Comparison of ENCODE assay signal across 8 mouse cellular contexts in genomic region chr12:32953596-32954215, GRCm38 (mm10). TPM values are rescaled to one million over a fixed set of nuclear protein-coding genes. Genes with fewer than 3 reads are reported as not detected.
DNase-seq lines count a peak whose midpoint lies in the region; ATAC-seq and TF ChIP-seq lines count a peak whose summit lies in the region.

Sypl (plus strand) TSS chr12:32953891.

- peak within 1 kb of the TSS; percentile 93 for H3K9ac ChIP-seq in heart, embryonic 11.5 days (ENCODE audit: low read depth, low read length)
- H3K9ac ChIP-seq in kidney, embryonic 16.5 days (replicated peaks; ENCODE audit: low read length) = peak within 1 kb of the TSS; percentile 88
- peak within 1 kb of the TSS; percentile 95 for H3K9ac ChIP-seq in liver, adult 2 months (ENCODE audit: low read depth, low read length)

- H3K4me1 ChIP-seq in erythroblast, embryonic 14.5 days (ENCODE audit: control insufficient read depth) = peaks cover 33% of the 10 kb centered on the region
- peaks cover 17% of the 10 kb centered on the region for H3K4me1 ChIP-seq in heart, embryonic 11.5 days (ENCODE audit: control insufficient read depth, insufficient read depth, low read length)
- peaks cover 33% of the 10 kb centered on the region for H3K4me1 ChIP-seq in kidney, embryonic 16.5 days (ENCODE audit: insufficient read depth, low read length)
- H3K4me1 ChIP-seq in liver, adult 2 months (ENCODE audit: control insufficient read depth, insufficient read depth, low read length) = peaks cover 3% of the 10 kb centered on the region

- 1% methylated on average over 48 of the region's 52 CpGs for WGBS in heart, embryonic 11.5 days (ENCODE audit: insufficient replicate concordance)
- under 1% methylated on average over 51 of the region's 52 CpGs for WGBS in kidney, embryonic 16.5 days
- under 1% methylated on average over 51 of the region's 52 CpGs for WGBS in liver, adult 2 months

- no peaks in the 10 kb centered on the region for H3K36me3 ChIP-seq in C2C12 (ENCODE audit: control insufficient read depth, insufficient read depth)
- H3K36me3 ChIP-seq in erythroblast, embryonic 14.5 days (ENCODE audit: control insufficient read depth) = no peaks in the 10 kb centered on the region
- H3K36me3 ChIP-seq in heart, embryonic 11.5 days (ENCODE audit: control insufficient read depth, insufficient read depth, low read length) = no peaks in the 10 kb centered on the region
- no peaks in the 10 kb centered on the region for H3K36me3 ChIP-seq in kidney, embryonic 16.5 days (ENCODE audit: insufficient read depth, low read length)
- H3K36me3 ChIP-seq in liver, adult 2 months (ENCODE audit: control insufficient read depth, insufficient read depth, low read length) = no peaks in the 10 kb centered on the region
- no peaks in the 10 kb centered on the region for H3K36me3 ChIP-seq in myocyte (ENCODE audit: control insufficient read depth, insufficient read depth)
- no peaks in the 10 kb centered on the region for H3K36me3 ChIP-seq in splenic B cell, adult 2 months (ENCODE audit: control insufficient read depth, insufficient read depth, low read length, poor library complexity, severe bottlenecking)

- peak; percentile 99 for ATAC-seq in heart, embryonic 11.5 days (replicated peaks; ENCODE audit: insufficient number of reproducible peaks, low FRiP score, low TSS enrichment)
- ATAC-seq in kidney, embryonic 16.5 days (ENCODE audit: low FRiP score, low TSS enrichment) = peak; percentile 99

- no peaks in the 10 kb centered on the region for H3K9me3 ChIP-seq in erythroblast, embryonic 14.5 days (ENCODE audit: control insufficient read depth, low read length)
- no peaks in the 10 kb centered on the region for H3K9me3 ChIP-seq in heart, embryonic 11.5 days (replicated peaks; ENCODE audit: control insufficient read depth, low read length)
- H3K9me3 ChIP-seq in kidney, embryonic 16.5 days (ENCODE audit: low read length) = no peaks in the 10 kb centered on the region

- TF ChIP-seq POLR2A in brain, embryonic 14.5 days (IDR thresholded peaks at IDR 0.05; ENCODE audit: borderline replicate concordance, extremely low read depth, insufficient read depth, insufficient read length, poor library complexity, severe bottlenecking) = peak; percentile 51; the same call in 1 of the 2 replicates
- no peak for TF ChIP-seq POLR2A in liver, adult 2 months (IDR thresholded peaks at IDR 0.05; ENCODE audit: extremely low read depth, insufficient read depth, low read length)
- peak; percentile 80 for TF ChIP-seq POLR2A in myocyte (IDR thresholded peaks at IDR 0.05; ENCODE audit: insufficient read length, low read depth)

- H3K27me3 ChIP-seq in C2C12 (ENCODE audit: control insufficient read depth, insufficient read depth, insufficient read length) (no peaks in the 10 kb centered on the region), myocyte (ENCODE audit: control insufficient read depth, insufficient read depth, insufficient read length) (no peaks in the 10 kb centered on the region)
- H3K27me3 ChIP-seq in erythroblast, embryonic 14.5 days (ENCODE audit: control insufficient read depth) = no peaks in the 10 kb centered on the region
- H3K27me3 ChIP-seq in heart, embryonic 11.5 days (ENCODE audit: control insufficient read depth, insufficient read depth, low read length) = no peaks in the 10 kb centered on the region
- H3K27me3 ChIP-seq in kidney, embryonic 16.5 days (ENCODE audit: insufficient read depth, low read length) = no peaks in the 10 kb centered on the region
- no peaks in the 10 kb centered on the region for H3K27me3 ChIP-seq in liver, adult 2 months (ENCODE audit: control insufficient read depth, insufficient read depth, low read length)
- H3K27me3 ChIP-seq in splenic B cell, adult 2 months (ENCODE audit: control insufficient read depth, insufficient read depth, low read length, poor library complexity, severe bottlenecking) = no peaks in the 10 kb centered on the region

- peak within 1 kb of the TSS; percentile 81 for H3K4me2 ChIP-seq in heart, embryonic 11.5 days
- H3K4me2 ChIP-seq in kidney, embryonic 16.5 days (replicated peaks; ENCODE audit: low read depth, low read length) = peak within 1 kb of the TSS; percentile 75
- peak within 1 kb of the TSS; percentile 99 for H3K4me2 ChIP-seq in myocyte (ENCODE audit: low read depth)

- no peak for TF ChIP-seq CTCF in C2C12 (IDR thresholded peaks at IDR 0.05; ENCODE audit: control insufficient read depth, insufficient read depth, insufficient read length)
- no peak for TF ChIP-seq CTCF in brain, embryonic 14.5 days (IDR thresholded peaks at IDR 0.05; ENCODE audit: borderline replicate concordance, extremely low read depth, insufficient read depth, insufficient read length)
- TF ChIP-seq CTCF in liver, adult 2 months (IDR thresholded peaks at IDR 0.05; ENCODE audit: low read depth, low read length) = no peak

- DNase-seq in brain, embryonic 14.5 days (ENCODE audit: low read depth) = peak; percentile 99
- peak; percentile 90 for DNase-seq in liver, adult 2 months (ENCODE audit: extremely low read depth, low read depth, low spot score)
- DNase-seq in splenic B cell, adult 2 months (ENCODE audit: low read depth, low spot score) = peak; percentile 98

- H3K79me2 ChIP-seq in C2C12 (ENCODE audit: control insufficient read depth, insufficient read depth) (peaks cover 45% of the 10 kb centered on the region), myocyte (ENCODE audit: control insufficient read depth, insufficient read depth) (peaks cover 42% of the 10 kb centered on the region)
- peaks cover 3% of the 10 kb centered on the region; the same call in 1 of the 2 replicates for H3K79me2 ChIP-seq in liver, adult 2 months (ENCODE audit: control insufficient read depth, insufficient read depth, low read length)

- H3K4me3 ChIP-seq in C2C12 (ENCODE audit: insufficient read depth, poor library complexity, severe bottlenecking) (peak within 1 kb of the TSS; percentile 58), myocyte (peak within 1 kb of the TSS; percentile 90)
- H3K4me3 ChIP-seq in erythroblast, embryonic 14.5 days (replicated peaks) = peak within 1 kb of the TSS; percentile 91
- H3K4me3 ChIP-seq in heart, embryonic 11.5 days (ENCODE audit: low read depth, low read length) = peak within 1 kb of the TSS; percentile 84
- H3K4me3 ChIP-seq in kidney, embryonic 16.5 days (ENCODE audit: low read length) = peak within 1 kb of the TSS; percentile 75
- peak within 1 kb of the TSS; percentile 95 for H3K4me3 ChIP-seq in liver, adult 2 months (ENCODE audit: insufficient read depth, low read depth, low read length)

- peak within 1 kb of the TSS; percentile 78 for H3ac ChIP-seq in C2C12 (ENCODE audit: control insufficient read depth, insufficient read length, low read depth)
- peak within 1 kb of the TSS; percentile 56 for H3ac ChIP-seq in myocyte (ENCODE audit: control insufficient read depth, insufficient read length)

- peak within 1 kb of the TSS; percentile 99 for H3K27ac ChIP-seq in heart, embryonic 11.5 days (ENCODE audit: low read depth, low read length)
- peak within 1 kb of the TSS; percentile 98 for H3K27ac ChIP-seq in kidney, embryonic 16.5 days (ENCODE audit: low read length)
- H3K27ac ChIP-seq in liver, adult 2 months (replicated peaks; ENCODE audit: insufficient read depth, low read depth, low read length) = peak within 1 kb of the TSS; percentile 98

- H3K79me3 ChIP-seq in C2C12 (ENCODE audit: low read depth) = peaks cover 35% of the 10 kb centered on the region

TF ChIP-seq in C2C12, 6 proteins besides CTCF, POLR2A, EP300 and RAD21:
- TF ChIP-seq USF1 (IDR thresholded peaks at IDR 0.05; ENCODE audit: low read depth) (no peak), CEBPB (IDR thresholded peaks at IDR 0.05; ENCODE audit: low read depth) (peak; percentile 30), FOSL1 (IDR thresholded peaks at IDR 0.05; ENCODE audit: insufficient read depth, low read length, poor library complexity, severe bottlenecking) (no peak), MYOD1 (IDR thresholded peaks at IDR 0.05; ENCODE audit: control insufficient read depth, insufficient read length, low read depth) (no peak), MYOG (IDR thresholded peaks at IDR 0.05; ENCODE audit: control insufficient read depth, extremely low read depth, insufficient read length) (no peak), MAX (IDR thresholded peaks at IDR 0.05) (peak; percentile 12)

TF ChIP-seq in myocyte, 11 proteins besides CTCF, POLR2A, EP300 and RAD21:
- TF ChIP-seq CEBPB (IDR thresholded peaks at IDR 0.05; ENCODE audit: insufficient read depth, poor library complexity, severe bottlenecking) (0 out of 2 replicates have a peak, but pooled peaks have one; percentile 6), MYOG (IDR thresholded peaks at IDR 0.05; ENCODE audit: control insufficient read depth in 1 of 3, insufficient read depth in 1 of 3, insufficient read length in 2 of 3, low read depth in 2 of 3) (peak in 1 of 3 experiments; percentile 59), REST (IDR thresholded peaks at IDR 0.05; ENCODE audit: insufficient read depth, insufficient read length) (no peak), MAX (IDR thresholded peaks at IDR 0.05; ENCODE audit: low read depth) (no peak), TCF12 (IDR thresholded peaks at IDR 0.05; ENCODE audit: insufficient read depth, poor library complexity, severe bottlenecking) (no peak), MYOD1 (IDR thresholded peaks at IDR 0.05; ENCODE audit: control insufficient read depth in 1 of 3, insufficient read length in 2 of 3, low read depth in 2 of 3) (peak in 2 of 3 experiments; percentile 42 to 60), POLR2AphosphoS2 (IDR thresholded peaks at IDR 0.05; ENCODE audit: insufficient read length, low read depth) (peak; percentile 78), TCF3 (IDR thresholded peaks at IDR 0.05; ENCODE audit: insufficient read length, low read depth) (no peak), E2F4 (IDR thresholded peaks at IDR 0.05; ENCODE audit: insufficient read depth) (no peak), USF1 (IDR thresholded peaks at IDR 0.05; ENCODE audit: low read depth) (no peak), SRF (IDR thresholded peaks at IDR 0.05; ENCODE audit: control insufficient read depth, insufficient read length, low read depth) (peak; percentile 81)

RNA-seq across cellular contexts. Expression of gene Sypl, which starts in this region (rescaled TPM):
- 37.0 TPM for polyA plus RNA-seq in C2C12 (2012; fragmentation: generic; extraction: Trizol)
- polyA plus RNA-seq in brain, embryonic 14.5 days (2012; rRNA removed) = 27.7 and 28.9 TPM in 2 replicates
- 0.03 and 0.20 TPM in 2 replicates for polyA plus RNA-seq in erythroblast, embryonic 14.5 days (2012)
- 85.0 and 96.3 TPM in 2 replicates for polyA plus RNA-seq in heart, embryonic 11.5 days (2014; fragmentation: Nextera tagmentation; extraction: Ambion mirVana)
- polyA plus RNA-seq in kidney, embryonic 16.5 days (2015; fragmentation: Nextera tagmentation; extraction: Ambion mirVana) = 142 and 145 TPM in 2 replicates
- total RNA-seq in liver, adult 2 months (2014; rRNA removed) = 38.6 and 42.0 TPM in 2 replicates
- polyA plus RNA-seq in liver, adult 2 months (2012; rRNA removed) = 41.2 and 48.4 TPM in 2 replicates
- polyA plus RNA-seq in myocyte (2012; fragmentation: generic; extraction: Trizol) = 64.0 TPM

Comparison
In these comparisons a context has a peak if more than half of its experiments do, and no peak if none do; other contexts are left out.
1. Peak in every context shown above with its lines: DNase-seq, ATAC-seq, H3K4me3 ChIP-seq and H3K27ac ChIP-seq.
2. RNA of gene Sypl (polyA plus RNA-seq): 142 to 145 TPM in kidney, embryonic 16.5 days, 85.0 to 96.3 TPM in heart, embryonic 11.5 days, 64.0 TPM in myocyte (single experiment), 41.2 to 48.4 TPM in liver, adult 2 months, 37.0 TPM in C2C12 (single experiment) and 27.7 to 28.9 TPM in brain, embryonic 14.5 days; 0.03 to 0.20 TPM in erythroblast, embryonic 14.5 days; every median in the first group is over 10 times any median in the second.